8 mouse cellular contexts compared by ENCODE assay signal in genomic region chr8:108790559-108791293, GRCm38 (mm10).
A peak's percentile ranks its signal among the peaks of the same experiment; 100 is the strongest.
DNase-seq lines count a peak whose midpoint lies in the region; ATAC-seq and TF ChIP-seq lines count a peak whose summit lies in the region.

No protein-coding gene starts in this region.

- peaks cover 24% of the 10 kb centered on the region for H3K36me3 ChIP-seq in forebrain, embryonic 15.5 days
- peaks cover 39% of the 10 kb centered on the region for H3K36me3 ChIP-seq in forebrain, embryonic 12.5 days (replicated peaks)
- H3K36me3 ChIP-seq in embryonic facial prominence, embryonic 14.5 days (ENCODE audit: control insufficient read depth, insufficient read depth, low read length): peaks cover 42% of the 10 kb centered on the region
- H3K36me3 ChIP-seq in hindbrain, postnatal 0 days (ENCODE audit: insufficient read depth, low read length): no peaks in the 10 kb centered on the region

- intact Hi-C loops in left cerebral cortex, postnatal 14 days (cut with DNase I): loop anchor here (2.0 to 10.0 kb wide), 3 partner anchors 120 to 624 kb away; no protein-coding TSS in a partner anchor

- peaks cover 41% of the 10 kb centered on the region for H3K4me1 ChIP-seq in forebrain, embryonic 15.5 days
- peaks cover 35% of the 10 kb centered on the region for H3K4me1 ChIP-seq in forebrain, embryonic 12.5 days
- H3K4me1 ChIP-seq in embryonic facial prominence, embryonic 14.5 days (ENCODE audit: control insufficient read depth, insufficient read depth, low read length): peaks cover 19% of the 10 kb centered on the region
- H3K4me1 ChIP-seq in hindbrain, postnatal 0 days (ENCODE audit: insufficient read depth, low read length): no peaks in the 10 kb centered on the region; the same call in 1 of the 2 replicates

- ATAC-seq in forebrain, embryonic 15.5 days (replicated peaks): peak; percentile 63
- ATAC-seq in forebrain, embryonic 12.5 days (ENCODE audit: low FRiP score): no peak
- ATAC-seq in embryonic facial prominence, embryonic 14.5 days (ENCODE audit: low read depth): peak; percentile 58
- peak; percentile 78 for ATAC-seq in hindbrain, postnatal 0 days
- ATAC-seq in activated CD4-positive, CD25-positive, alpha-beta regulatory T cell, adult 4 months: no peak

- H3K9ac ChIP-seq in forebrain, embryonic 15.5 days (replicated peaks): no peak overlapping the region
- H3K9ac ChIP-seq in forebrain, embryonic 12.5 days: no peak overlapping the region
- H3K9ac ChIP-seq in embryonic facial prominence, embryonic 14.5 days (ENCODE audit: low read depth, low read length): no peak overlapping the region
- no peak overlapping the region for H3K9ac ChIP-seq in hindbrain, postnatal 0 days (replicated peaks; ENCODE audit: low read length)

- peak; percentile 82 for TF ChIP-seq CTCF in hindbrain, postnatal 0 days (IDR thresholded peaks at IDR 0.05; ENCODE audit: low read depth)

- 60% methylated on average over 14 of the region's 14 CpGs for WGBS in forebrain, embryonic 15.5 days
- 81% methylated on average over 14 of the region's 14 CpGs for WGBS in forebrain, embryonic 12.5 days
- 53% methylated on average over 14 of the region's 14 CpGs for WGBS in embryonic facial prominence, embryonic 14.5 days
- 35% methylated on average over 14 of the region's 14 CpGs for WGBS in hindbrain, postnatal 0 days

- peaks cover 28% of the 10 kb centered on the region for H3K27me3 ChIP-seq in forebrain, embryonic 15.5 days
- H3K27me3 ChIP-seq in forebrain, embryonic 12.5 days: peaks cover 54% of the 10 kb centered on the region
- no peaks in the 10 kb centered on the region for H3K27me3 ChIP-seq in embryonic facial prominence, embryonic 14.5 days (replicated peaks; ENCODE audit: control insufficient read depth, insufficient read depth, low read length)
- peaks cover under 1% of the 10 kb centered on the region; the same call in 1 of the 2 replicates for H3K27me3 ChIP-seq in hindbrain, postnatal 0 days (ENCODE audit: insufficient read depth, low read length)

- H3K9me3 ChIP-seq in forebrain, embryonic 15.5 days: no peaks in the 10 kb centered on the region
- peaks cover 34% of the 10 kb centered on the region for H3K9me3 ChIP-seq in forebrain, embryonic 12.5 days
- peaks cover 24% of the 10 kb centered on the region for H3K9me3 ChIP-seq in embryonic facial prominence, embryonic 14.5 days (ENCODE audit: control insufficient read depth, low read length)
- no peaks in the 10 kb centered on the region; the same call in 1 of the 2 replicates for H3K9me3 ChIP-seq in hindbrain, postnatal 0 days (ENCODE audit: low read length)

- DNase-seq in NIH3T3 (ENCODE audit: low read depth): peak; percentile 83
- peak; percentile 79 for DNase-seq in embryonic facial prominence, embryonic 14.5 days (ENCODE audit: low spot score)
- peak; percentile 94 for DNase-seq in hindbrain, postnatal 0 days (ENCODE audit: low spot score)
- DNase-seq in left cerebral cortex, postnatal 14 days (ENCODE audit: low spot score in 2 of 2): peak; percentile 72 to 90
- DNase-seq in retina, adult 2 months (ENCODE audit: low read depth, low spot score): peak; percentile 3

- H3K4me2 ChIP-seq in forebrain, embryonic 15.5 days (replicated peaks): no peak overlapping the region
- H3K4me2 ChIP-seq in forebrain, embryonic 12.5 days: no peak overlapping the region
- H3K4me2 ChIP-seq in embryonic facial prominence, embryonic 14.5 days (ENCODE audit: low read depth, low read length): no peak overlapping the region
- no peak overlapping the region for H3K4me2 ChIP-seq in hindbrain, postnatal 0 days (ENCODE audit: low read depth, low read length)

- H3K27ac ChIP-seq in forebrain, embryonic 15.5 days (replicated peaks): no peak overlapping the region; the same call in 1 of the 2 replicates
- no peak overlapping the region for H3K27ac ChIP-seq in forebrain, embryonic 12.5 days
- no peak overlapping the region for H3K27ac ChIP-seq in embryonic facial prominence, embryonic 14.5 days (replicated peaks; ENCODE audit: low read depth, low read length)
- no peak overlapping the region for H3K27ac ChIP-seq in hindbrain, postnatal 0 days

- H3K4me3 ChIP-seq in forebrain, embryonic 15.5 days: no peak overlapping the region
- no peak overlapping the region for H3K4me3 ChIP-seq in forebrain, embryonic 12.5 days (replicated peaks)
- H3K4me3 ChIP-seq in embryonic facial prominence, embryonic 14.5 days (ENCODE audit: low read depth, low read length): no peak overlapping the region
- H3K4me3 ChIP-seq in hindbrain, postnatal 0 days (ENCODE audit: low read length): no peak overlapping the region

Comparison
In these comparisons a context has a peak if more than half of its experiments do, and no peak if none do; other contexts are left out.
1. ATAC-seq: peak in forebrain, embryonic 15.5 days (single experiment), embryonic facial prominence, embryonic 14.5 days (single experiment) and hindbrain, postnatal 0 days (single experiment); none in forebrain, embryonic 12.5 days (single experiment) and activated CD4-positive, CD25-positive, alpha-beta regulatory T cell, adult 4 months (single experiment).
2. DNase-seq: peak in every context shown above with its lines; median percentile 94 in hindbrain, postnatal 0 days; 83 in NIH3T3; 81 in left cerebral cortex, postnatal 14 days; 79 in embryonic facial prominence, embryonic 14.5 days; 3 in retina, adult 2 months.